Mouse (Mus musculus) heart, adult 2 months (tissue): ENCODE data around the gene Ccsap.

Experiments
- CTCF ChIP-seq: fragments of 200-600 bp; IDR thresholded peaks from 2 replicates; pipeline ENCODE4 v1.8.1; 2022; ENCODE audit warnings: antibody characterized with exemption, mild to moderate bottlenecking, moderate library complexity
- POLR2A ChIP-seq: fragments of 200-500 bp; IDR thresholded peaks from 2 replicates; pipeline ENCODE4 v1.6.1; 2011; ENCODE audit warnings: mild to moderate bottlenecking, low read depth, low read length, control low read depth; ENCODE audit not compliant: insufficient read depth

- TF ChIP-seq CTCF = no peak
- TF ChIP-seq POLR2A = no peak
Measured at GRCm38 (mm10) chr8:123899366-123899765, 39.4 kb upstream of the Ccsap start.
